Mouse (Mus musculus) fibroblast of lung, adult 2 months (primary cell): ENCODE results near the gene Cd72.

Source experiments
- DNase-seq: peaks from one replicate; pipeline ENCODE4 v3.0.0-alpha.2; 2011; ENCODE audit warnings: low read depth

The Cd72 gene

DNA sequence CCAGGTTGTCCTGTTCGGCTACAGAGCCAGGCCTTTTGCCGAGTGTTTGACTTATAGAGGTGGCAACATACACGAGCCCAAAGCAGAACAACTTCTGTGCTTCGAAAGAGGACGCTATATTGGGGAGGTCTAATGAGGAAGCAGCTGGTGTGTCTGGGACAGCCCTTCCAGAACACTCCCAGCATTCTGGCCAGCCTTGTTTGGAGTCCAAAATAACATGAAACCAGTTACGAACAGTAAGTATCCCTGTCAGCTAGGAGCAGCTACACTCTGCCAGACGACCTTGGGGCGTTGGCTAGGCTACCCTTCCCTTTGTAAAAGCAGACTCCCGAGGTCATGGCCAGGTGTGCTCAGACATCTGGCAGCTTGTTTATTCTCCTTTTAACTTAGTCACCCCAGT lies 52.2 kb downstream of the Cd72 start:
- DNase-seq = no peak

DNA sequence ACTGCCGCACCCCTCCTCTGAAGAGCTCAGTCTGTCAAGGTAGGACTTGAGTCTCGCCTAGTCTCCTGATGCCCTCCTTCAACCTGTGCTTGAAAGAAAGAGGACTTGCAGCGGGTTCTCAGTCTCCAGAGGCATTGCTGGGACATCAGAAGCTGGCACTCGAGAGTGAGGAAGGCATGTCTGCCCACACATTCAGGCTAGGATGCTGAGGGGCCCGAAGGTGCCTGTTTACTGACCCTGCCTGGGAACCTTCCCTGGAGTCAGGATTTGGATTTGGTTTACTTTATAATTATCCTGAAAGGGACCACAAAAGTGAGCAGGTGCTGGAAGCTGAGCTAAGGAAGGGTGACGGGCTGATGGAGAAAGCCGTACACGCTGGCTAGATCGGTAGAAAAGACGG lies 52.9 kb downstream of the Cd72 start:
- no peak for DNase-seq

- no peak for DNase-seq
Observed at GRCm38 (mm10) chr4:43400976-43401375, 53.5 kb downstream of the Cd72 start.

- no peak for DNase-seq
Observed at GRCm38 (mm10) chr4:43399391-43400131, 54.9 kb downstream of the Cd72 start.

DNA sequence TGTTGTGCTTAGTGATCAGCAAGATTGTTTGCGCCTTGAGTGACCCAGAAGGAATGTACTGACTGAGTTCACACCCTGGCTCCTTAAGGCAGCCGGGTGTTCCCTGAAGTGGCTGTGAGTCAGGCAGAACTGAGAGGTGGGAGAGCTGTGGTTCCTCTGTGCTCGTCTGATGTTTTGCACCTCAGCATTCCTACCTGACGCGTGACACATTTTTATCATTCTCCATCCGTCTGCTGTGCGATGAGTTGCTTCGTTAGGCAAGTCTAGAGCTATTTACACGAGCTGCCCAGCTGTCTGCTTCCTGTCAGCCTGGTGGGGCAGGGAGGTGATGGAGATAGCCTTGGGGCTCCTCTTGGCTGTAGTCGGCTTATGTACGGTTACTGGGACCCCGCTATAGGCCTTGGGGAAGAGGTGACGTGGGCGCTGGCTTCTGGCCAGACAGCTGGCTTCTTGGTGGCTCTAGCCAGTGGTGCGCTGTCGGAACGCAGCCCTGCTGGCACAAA lies 55.5 kb downstream of the Cd72 start:
- DNase-seq = peak; percentile 70

GRCm38 (mm10) chr4:43398014-43398413 lies 56.4 kb downstream of the Cd72 start:
- no peak for DNase-seq
